Mouse (Mus musculus) olfactory bulb, adult 2 months (tissue): ENCODE data around the gene Csnk1d.

Source experiments
- CTCF ChIP-seq: fragments of 200-500 bp; IDR thresholded peaks from 2 replicates; pipeline ENCODE4 v1.5.1; 2012; ENCODE audit warnings: low read depth, mild to moderate bottlenecking, low read length, moderate library complexity; ENCODE audit not compliant: insufficient read depth
- POLR2A ChIP-seq: fragments of 200-500 bp; IDR thresholded peaks from 2 replicates; pipeline ENCODE4 v1.6.1; 2012; ENCODE audit warnings: mild to moderate bottlenecking, low read depth, low read length, moderate library complexity; ENCODE audit not compliant: insufficient read depth

DNA sequence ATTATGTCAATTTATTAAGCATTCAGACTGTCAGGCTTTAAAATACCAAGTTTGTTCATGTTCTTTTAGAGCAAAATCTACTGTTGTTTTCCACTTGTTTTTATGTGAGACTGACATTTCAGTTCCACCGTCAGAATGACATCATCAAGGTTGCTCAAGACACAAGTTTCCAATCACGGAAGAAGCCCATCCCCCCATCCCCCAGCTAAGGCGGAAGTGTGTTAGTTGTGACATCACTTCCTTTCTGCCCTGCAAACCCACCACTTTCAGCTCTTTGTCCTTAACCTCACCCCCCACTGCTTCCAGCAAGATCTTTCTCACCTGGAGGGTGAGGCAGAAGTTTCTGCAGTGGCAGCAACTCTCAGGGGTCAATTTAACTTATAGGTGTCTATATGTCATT, 74.7 kb downstream of the Csnk1d start:
- no peak for TF ChIP-seq CTCF
- TF ChIP-seq POLR2A, result no peak
